Mouse (Mus musculus) hindbrain, embryonic 10.5 days (tissue): Measurements from ENCODE around the gene Ccdc85c. TPM values are rescaled to one million over a fixed set of nuclear protein-coding genes. Genes with fewer than 3 reads are reported as not detected.
A peak's percentile ranks its signal among the peaks of the same experiment; 100 is the strongest.

Experiments used
- DNase-seq: peaks from one replicate; pipeline ENCODE4 v3.0.0-alpha.2; 2017; ENCODE audit warnings: low spot score
- H3K27ac ChIP-seq: fragments of 300-500 bp; sonication (generic); 2 replicates; pipeline ENCODE4 v1.5.1; 2016; ENCODE audit warnings: mild to moderate bottlenecking, moderate library complexity
- H3K27me3 ChIP-seq: fragments of 300-500 bp; sonication (generic); 2 replicates; pipeline ENCODE4 v1.6.1; 2016; ENCODE audit warnings: mild to moderate bottlenecking; ENCODE audit not compliant: poor library complexity, insufficient read depth, severe bottlenecking
- H3K36me3 ChIP-seq: fragments of 300-500 bp; sonication (generic); 2 replicates; pipeline ENCODE4 v1.6.1; 2016; ENCODE audit warnings: mild to moderate bottlenecking, moderate library complexity
- H3K4me1 ChIP-seq: fragments of 300-500 bp; sonication (generic); replicated peaks from 2 replicates; pipeline ENCODE4 v1.6.1; 2016; ENCODE audit warnings: mild to moderate bottlenecking
- H3K4me3 ChIP-seq: fragments of 300-500 bp; sonication (generic); 2 replicates; pipeline ENCODE4 v1.5.1; 2016; ENCODE audit warnings: mild to moderate bottlenecking, moderate library complexity
- H3K9me3 ChIP-seq: fragments of 300-500 bp; sonication (generic); 2 replicates; pipeline ENCODE4 v1.6.1; 2016; ENCODE audit warnings: mild to moderate bottlenecking, moderate library complexity
- WGBS: fragments of 180-500 bp; shearing (Covaris S2); methylation state at CpG from one replicate; pipeline ENCODE4 v1.1.7; 2016; 5-methylcytosine and 5-hydroxymethylcytosine counted together
- polyA plus RNA-seq: library from polyadenylated mRNA; unstranded; fragments of >200 nt; fragmentation: Nextera tagmentation; extraction: Ambion mirVana; gene quantifications from 2 replicates; pipeline ENCODE4 v1.2.1, GENCODE M21; 2016

Gene Ccdc85c
- polyA plus RNA-seq, 1 experiment from 2014 or later, result 16.0 TPM

DNA sequence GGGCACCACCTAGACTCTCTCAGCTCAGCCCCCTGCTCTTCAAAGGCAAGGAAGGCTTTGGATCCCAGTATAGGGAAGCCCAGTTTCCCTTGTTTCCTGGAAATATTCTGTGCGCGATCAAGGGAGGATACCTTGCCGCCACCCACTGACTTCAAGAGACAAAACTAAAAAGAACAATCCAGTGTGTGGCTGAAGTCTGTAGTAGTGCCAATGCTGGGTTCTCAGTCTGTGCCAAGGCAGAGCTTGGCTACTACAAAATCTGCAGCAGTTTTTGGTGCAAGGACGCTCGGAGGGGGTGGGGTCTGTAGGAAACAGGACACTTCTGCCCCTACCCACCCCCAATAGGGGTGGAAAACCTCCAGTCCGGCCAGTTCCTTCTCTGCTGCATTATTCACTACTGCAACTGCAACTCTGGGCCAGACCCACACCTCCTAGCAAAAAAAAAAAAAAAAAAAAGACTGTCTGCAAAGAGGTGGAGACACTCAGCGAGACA lies 3.0 kb downstream of the Ccdc85c start:
- peaks cover 96% of the 10 kb centered on the region for H3K4me1 ChIP-seq
- 53% methylated on average over 7 of the region's 7 CpGs for WGBS
- peak overlapping the region; percentile 66; the same call in 1 of the 2 replicates for H3K27ac ChIP-seq
- peaks cover 36% of the 10 kb centered on the region for H3K36me3 ChIP-seq
- H3K27me3 ChIP-seq, result no peaks in the 10 kb centered on the region
- no peak for DNase-seq
- H3K4me3 ChIP-seq, result peak overlapping the region; percentile 91
- no peaks in the 10 kb centered on the region for H3K9me3 ChIP-seq

- Histone ChIP-seq H3K27ac (peak overlapping the region; percentile 66), H3K36me3 (peaks cover 36% of the 10 kb centered on the region), H3K27me3 (no peaks in the 10 kb centered on the region), H3K4me3 (peak overlapping the region; percentile 91), H3K9me3 (no peaks in the 10 kb centered on the region), H3K4me1 (peaks cover 96% of the 10 kb centered on the region)
- DNase-seq, result no peak
- 85% methylated on average over 16 of the region's 16 CpGs for WGBS
Observed at GRCm38 (mm10) chr12:108271351-108272142, 3.7 kb downstream of the Ccdc85c start.

DNA sequence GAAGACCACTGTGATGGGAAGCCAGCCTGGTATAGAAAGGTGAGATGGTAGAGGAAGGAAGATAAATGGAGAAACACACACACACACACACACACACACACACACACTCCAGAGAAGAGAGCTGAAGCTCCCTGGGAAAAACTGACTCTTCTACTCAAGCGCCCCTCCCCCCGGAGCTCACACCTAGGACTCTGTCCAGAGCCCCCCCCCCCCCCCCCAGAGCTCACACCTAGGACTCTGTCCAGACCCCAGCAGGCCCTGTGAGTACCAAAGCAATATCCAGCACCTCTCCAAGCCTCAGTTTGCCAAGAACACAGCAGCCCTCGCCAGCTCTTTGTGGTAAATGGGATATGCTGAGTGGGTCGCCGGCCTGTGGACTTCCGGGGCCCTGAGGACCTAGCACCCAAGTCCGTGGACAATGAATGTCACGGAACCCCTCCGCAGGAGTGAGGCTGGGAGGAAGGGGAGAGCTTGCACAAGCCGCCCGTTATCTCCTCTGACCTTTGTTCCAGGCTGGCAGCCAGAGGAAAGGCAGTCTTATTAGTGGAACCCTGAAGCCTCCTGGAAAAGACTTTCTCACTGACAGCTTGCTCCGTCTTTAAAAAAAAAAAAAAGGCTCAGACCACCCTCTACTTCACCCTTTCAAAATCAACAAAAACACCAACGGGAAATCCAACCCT lies 4.8 kb downstream of the Ccdc85c start:
- no peak for DNase-seq
- H3K4me1 ChIP-seq, result peaks cover 97% of the 10 kb centered on the region
- peak overlapping the region; percentile 91 for H3K4me3 ChIP-seq
- peaks cover 36% of the 10 kb centered on the region for H3K36me3 ChIP-seq
- H3K27ac ChIP-seq, result peak overlapping the region; percentile 66
- H3K9me3 ChIP-seq, result no peaks in the 10 kb centered on the region
- WGBS, result 69% methylated on average over 13 of the region's 13 CpGs
- no peaks in the 10 kb centered on the region for H3K27me3 ChIP-seq

DNA sequence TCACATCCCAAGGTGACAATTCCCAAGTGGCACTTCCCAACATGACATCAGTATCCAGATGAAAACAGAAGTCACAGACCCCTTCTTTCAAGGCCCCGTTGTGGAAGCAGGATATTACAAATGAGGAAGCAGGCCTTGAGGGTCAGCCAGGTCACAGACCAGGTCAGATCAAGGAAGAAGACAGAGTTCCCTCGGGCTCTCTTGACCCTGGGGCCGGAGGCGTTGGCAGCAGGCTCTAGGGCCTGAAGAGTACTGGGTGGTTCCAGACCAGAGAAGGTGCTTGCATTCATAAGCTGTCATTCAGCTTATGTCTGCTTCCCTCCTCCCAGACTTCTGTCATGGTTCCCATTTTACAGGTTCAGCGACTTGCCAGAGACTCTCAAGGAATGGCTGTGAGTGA lies 5.5 kb downstream of the Ccdc85c start:
- whole genome bisulfite sequencing, result 56% methylated on average over 5 of the region's 5 CpGs
- Histone ChIP-seq H3K27me3 (no peaks in the 10 kb centered on the region), H3K4me3 (no peak overlapping the region), H3K36me3 (peaks cover 36% of the 10 kb centered on the region), H3K4me1 (peaks cover 97% of the 10 kb centered on the region), H3K27ac (0 out of 2 replicates have a peak overlapping the region, but pooled peaks have one; percentile 17), H3K9me3 (no peaks in the 10 kb centered on the region)
- DNase-seq, result no peak

DNA sequence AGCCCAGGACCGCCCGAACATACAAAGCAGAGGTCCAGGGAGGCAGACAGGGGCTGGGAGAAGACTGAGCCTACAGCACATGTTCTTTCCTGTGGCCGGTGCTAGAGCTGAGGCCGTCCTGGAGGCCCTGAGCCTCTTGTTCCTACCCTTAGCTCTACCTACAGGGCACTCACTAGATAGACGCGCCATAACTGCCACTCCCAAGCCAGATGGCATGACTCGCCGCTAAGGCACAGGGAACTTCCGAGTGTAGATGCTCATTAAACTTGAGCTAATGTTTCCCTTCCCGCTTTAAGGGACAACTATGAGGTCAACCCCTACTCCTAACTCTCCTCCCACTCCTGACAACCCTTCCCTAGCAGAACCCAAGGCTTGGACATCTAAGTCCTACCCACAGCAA lies 6.3 kb downstream of the Ccdc85c start:
- Histone ChIP-seq H3K27me3 (no peaks in the 10 kb centered on the region), H3K36me3 (peaks cover 36% of the 10 kb centered on the region), H3K4me1 (peaks cover 97% of the 10 kb centered on the region), H3K4me3 (no peak overlapping the region), H3K27ac (0 out of 2 replicates have a peak overlapping the region, but pooled peaks have one; percentile 23), H3K9me3 (no peaks in the 10 kb centered on the region)
- WGBS, result 97% methylated on average over 10 of the region's 10 CpGs
- no peak for DNase-seq

GRCm38 (mm10) chr12:108267653-108268052 lies 7.6 kb downstream of the Ccdc85c start:
- H3K36me3 ChIP-seq, result peaks cover 36% of the 10 kb centered on the region
- H3K27me3 ChIP-seq, result no peaks in the 10 kb centered on the region
- no peak overlapping the region for H3K4me3 ChIP-seq
- no peaks in the 10 kb centered on the region for H3K9me3 ChIP-seq
- no peak for DNase-seq
- peaks cover 97% of the 10 kb centered on the region for H3K4me1 ChIP-seq
- WGBS, result 78% methylated on average over 7 of the region's 7 CpGs
- H3K27ac ChIP-seq, result peak overlapping the region; percentile 93

- WGBS, result 15% methylated on average over 27 of the region's 27 CpGs
- Histone ChIP-seq H3K4me1 (peaks cover 97% of the 10 kb centered on the region), H3K9me3 (no peaks in the 10 kb centered on the region), H3K4me3 (peak overlapping the region; percentile 39), H3K36me3 (peaks cover 23% of the 10 kb centered on the region), H3K27me3 (no peaks in the 10 kb centered on the region), H3K27ac (peak overlapping the region; percentile 93)
- DNase-seq, result peak; percentile 78
Observed at GRCm38 (mm10) chr12:108265831-108266619, 9.2 kb downstream of the Ccdc85c start.

DNA sequence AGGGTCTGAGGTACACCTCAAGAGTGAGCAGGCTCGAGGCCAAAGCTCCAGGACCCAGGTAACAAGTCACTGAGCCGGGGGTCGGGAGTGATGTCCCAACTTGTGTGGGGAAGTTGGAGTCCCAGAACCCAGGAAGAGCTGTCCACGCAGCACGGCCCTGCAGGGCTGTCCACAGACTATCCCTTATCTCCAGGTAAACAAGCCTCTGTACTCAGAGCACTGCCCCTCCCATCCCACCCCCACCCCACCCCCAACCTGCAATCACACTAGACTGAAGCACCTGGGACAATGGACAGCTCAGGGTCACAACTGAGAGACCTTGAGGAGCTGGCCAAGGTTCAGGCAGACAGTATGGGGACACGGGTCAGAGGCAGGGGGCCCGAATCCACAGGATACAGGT lies 10.3 kb downstream of the Ccdc85c start:
- Histone ChIP-seq H3K4me3 (0 out of 2 replicates have a peak overlapping the region, but pooled peaks have one; percentile 39), H3K27me3 (no peaks in the 10 kb centered on the region), H3K4me1 (peaks cover 97% of the 10 kb centered on the region), H3K36me3 (peaks cover 15% of the 10 kb centered on the region), H3K9me3 (no peaks in the 10 kb centered on the region), H3K27ac (peak overlapping the region; percentile 93)
- WGBS, result 76% methylated on average over 7 of the region's 7 CpGs
- DNase-seq, result no peak

DNA sequence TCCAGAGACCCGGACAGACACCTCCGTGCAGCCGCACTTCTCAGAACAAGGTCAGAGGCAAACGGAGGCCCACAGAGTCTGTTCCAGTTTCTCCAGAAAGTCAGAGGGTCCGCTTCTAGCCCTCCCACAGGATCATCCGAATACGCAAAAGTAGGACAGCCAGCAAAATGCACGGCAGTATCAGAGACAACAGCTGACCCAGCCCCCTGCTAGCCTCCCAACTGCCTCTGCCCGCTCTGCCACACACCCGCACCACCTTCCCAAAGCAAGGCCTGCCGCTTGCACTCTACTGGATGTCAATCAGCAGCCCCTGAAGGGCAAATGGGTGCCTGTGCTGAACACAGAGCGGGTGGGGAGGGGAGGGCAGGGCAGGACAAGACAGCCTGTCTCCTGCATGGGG lies 14.3 kb downstream of the Ccdc85c start:
- 79% methylated on average over 12 of the region's 12 CpGs for WGBS
- no peaks in the 10 kb centered on the region for H3K36me3 ChIP-seq
- H3K4me1 ChIP-seq, result peaks cover 97% of the 10 kb centered on the region
- no peak for DNase-seq
- H3K4me3 ChIP-seq, result no peak overlapping the region
- H3K9me3 ChIP-seq, result no peaks in the 10 kb centered on the region
- no peaks in the 10 kb centered on the region for H3K27me3 ChIP-seq
- peak overlapping the region; percentile 71 for H3K27ac ChIP-seq

GRCm38 (mm10) chr12:108259322-108260049 lies 15.7 kb downstream of the Ccdc85c start:
- Histone ChIP-seq H3K27ac (peak overlapping the region; percentile 60), H3K9me3 (no peaks in the 10 kb centered on the region), H3K36me3 (no peaks in the 10 kb centered on the region), H3K27me3 (no peaks in the 10 kb centered on the region), H3K4me1 (peaks cover 96% of the 10 kb centered on the region), H3K4me3 (no peak overlapping the region)
- DNase-seq, result no peak
- 82% methylated on average over 24 of the region's 24 CpGs for WGBS

DNA sequence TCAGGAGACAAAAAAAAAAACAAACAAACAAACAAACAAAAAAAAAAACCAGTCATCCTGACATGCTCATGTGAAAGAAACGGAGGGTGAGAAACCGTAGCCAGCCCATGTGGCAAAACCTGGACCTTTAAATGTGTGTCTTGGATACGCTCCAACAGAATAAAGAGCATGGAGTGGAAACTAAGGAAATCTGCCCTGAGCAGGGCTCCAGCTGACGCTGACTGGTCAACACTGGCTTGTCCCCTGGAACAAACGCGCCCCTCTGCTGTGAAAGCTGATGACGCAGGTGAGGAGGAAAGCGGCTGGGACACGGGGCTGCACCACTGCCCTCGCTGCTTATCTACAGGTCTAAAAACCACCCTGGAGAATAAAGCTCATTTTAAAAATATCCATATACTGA lies 18.5 kb downstream of the Ccdc85c start:
- 64% methylated on average over 10 of the region's 10 CpGs for WGBS
- DNase-seq, result no peak
- Histone ChIP-seq H3K27me3 (no peaks in the 10 kb centered on the region), H3K4me1 (peaks cover 96% of the 10 kb centered on the region), H3K36me3 (no peaks in the 10 kb centered on the region), H3K27ac (peak overlapping the region; percentile 86), H3K9me3 (no peaks in the 10 kb centered on the region), H3K4me3 (no peak overlapping the region)

GRCm38 (mm10) chr12:108255960-108256359 lies 19.3 kb downstream of the Ccdc85c start:
- Histone ChIP-seq H3K9me3 (no peaks in the 10 kb centered on the region), H3K4me1 (peaks cover 96% of the 10 kb centered on the region), H3K27me3 (no peaks in the 10 kb centered on the region), H3K36me3 (no peaks in the 10 kb centered on the region; the same call in 1 of the 2 replicates), H3K4me3 (peak overlapping the region; percentile 16; the same call in 1 of the 2 replicates), H3K27ac (peak overlapping the region; percentile 86)
- WGBS, result 33% methylated on average over 5 of the region's 5 CpGs
- DNase-seq, result no peak
